In the genomic region with DNA sequence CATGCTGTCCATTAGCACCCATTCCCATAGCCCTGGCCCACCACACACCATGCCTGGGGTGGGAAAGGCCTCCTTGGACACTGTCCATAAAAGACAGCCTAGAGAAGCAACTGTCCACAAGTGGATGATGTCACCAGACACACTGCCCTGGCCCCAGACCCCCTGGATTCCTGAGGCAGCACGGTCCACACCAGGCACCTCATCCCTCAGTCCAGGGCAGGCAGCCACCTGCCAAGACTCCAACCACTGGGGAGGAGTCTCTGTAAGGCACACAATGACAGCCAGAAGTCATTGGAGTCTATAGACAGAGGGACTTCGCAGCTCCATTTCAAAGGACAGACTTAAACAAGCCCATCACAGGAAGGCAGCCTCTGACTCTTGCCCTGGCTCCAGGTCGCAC, we compare ENCODE assay signal across 8 mouse cellular contexts. TPM values are rescaled to one million over a fixed set of nuclear protein-coding genes. Genes with fewer than 3 reads are reported as not detected.
DNase-seq lines count a peak whose midpoint lies in the region; ATAC-seq and TF ChIP-seq lines count a peak whose summit lies in the region.

No protein-coding gene starts in this region.

- ATAC-seq in megakaryocyte, adult 5-6 weeks (ENCODE audit: poor library complexity, severe bottlenecking) = no peak
- ATAC-seq in neural tube, embryonic 15.5 days (ENCODE audit: low FRiP score) = no peak

- DNase-seq in gastrocnemius, adult 2 months = peak; percentile 30
- DNase-seq in gastrocnemius, adult 8-10 months (ENCODE audit: low spot score in 2 of 2) = no peak
- peak; percentile 64 for DNase-seq in induced T-regulatory cell, adult 2 months (ENCODE audit: low read depth)
- DNase-seq in adrenal gland, postnatal 36 days = no peak
- no peak for DNase-seq in layer of hippocampus, postnatal 14 days (ENCODE audit: low spot score in 2 of 2)

- peak overlapping the region; percentile 88 for H3K4me3 ChIP-seq in gastrocnemius, adult 2 months
- peak overlapping the region; percentile 98 for H3K4me3 ChIP-seq in megakaryocyte, embryonic 14.5 days (replicated peaks)
- H3K4me3 ChIP-seq in neural tube, embryonic 15.5 days (replicated peaks) = peak overlapping the region; percentile 90

- peak overlapping the region; percentile 90 for H3K27ac ChIP-seq in gastrocnemius, adult 2 months
- H3K27ac ChIP-seq in neural tube, embryonic 15.5 days (replicated peaks) = no peak overlapping the region

- H3K9ac ChIP-seq in neural tube, embryonic 15.5 days (replicated peaks) = 0 out of 2 replicates have a peak overlapping the region, but pooled peaks have one; percentile 86

- H3K9me3 ChIP-seq in megakaryocyte, embryonic 14.5 days = no peaks in the 10 kb centered on the region
- H3K9me3 ChIP-seq in neural tube, embryonic 15.5 days (replicated peaks) = no peaks in the 10 kb centered on the region

- no peaks in the 10 kb centered on the region for H3K27me3 ChIP-seq in megakaryocyte, embryonic 14.5 days (replicated peaks)
- 0 out of 2 replicates have a peak, but pooled peaks cover 5% of the 10 kb centered on the region for H3K27me3 ChIP-seq in neural tube, embryonic 15.5 days (replicated peaks)

- TF ChIP-seq CTCF in gastrocnemius, adult 2 months (IDR thresholded peaks at IDR 0.05) = no peak

- 45% methylated on average over 3 of the region's 3 CpGs for WGBS in neural tube, embryonic 15.5 days

- intact Hi-C loops in gastrocnemius, adult 2 months (cut with DNase I) = no loop called here

- H3K4me2 ChIP-seq in neural tube, embryonic 15.5 days = peak overlapping the region; percentile 95

- H3K4me1 ChIP-seq in megakaryocyte, embryonic 14.5 days = peaks cover 78% of the 10 kb centered on the region
- H3K4me1 ChIP-seq in neural tube, embryonic 15.5 days = peaks cover 30% of the 10 kb centered on the region

- peaks cover 42% of the 10 kb centered on the region for H3K36me3 ChIP-seq in megakaryocyte, embryonic 14.5 days (replicated peaks; ENCODE audit: low read length)
- no peaks in the 10 kb centered on the region for H3K36me3 ChIP-seq in neural tube, embryonic 15.5 days

RNA-seq across cellular contexts. Expression of a gene that starts 1.9 kb away (rescaled TPM):
- total RNA-seq in gastrocnemius, adult 2 months (2021) = 100 to 1,000 TPM; 110 to 132 TPM
- 100 to 1,000 TPM; 127 to 151 (median 139) TPM for total RNA-seq in gastrocnemius, adult 8-10 months (2022)
- 55.2 and 58.6 TPM in 2 replicates for polyA plus RNA-seq in megakaryocyte, embryonic 14.5 days (2012; ENCODE audit: insufficient read depth, low replicate concordance)
- 99.8 and 110 TPM in 2 replicates for total RNA-seq in megakaryocyte, adult 5-6 weeks (2015)
- total RNA-seq in megakaryocyte, adult 5-6 weeks (2017) = 54.1 and 66.6 TPM in 2 replicates
- polyA plus RNA-seq in neural tube, embryonic 15.5 days (2015; fragmentation: Nextera tagmentation; extraction: Ambion mirVana) = 15.2 and 17.9 TPM in 2 replicates
- 10 to 100 TPM; 12.4 to 15.7 TPM for total RNA-seq in adrenal gland, postnatal 36 days (2021)
- total RNA-seq in layer of hippocampus, postnatal 14 days (2021) = 100 to 1,000 TPM; 154 to 165 TPM

RNA-seq across cellular contexts. Expression of a gene that starts 54.9 kb away (rescaled TPM):
- 100 to 1,000 TPM in 1 of 2 experiments, 10 to 100 TPM in 1; 22.4 to 127 TPM for total RNA-seq in gastrocnemius, adult 2 months (2021)
- total RNA-seq in gastrocnemius, adult 8-10 months (2022) = 10 to 100 TPM; 18.1 to 74.5 (median 34.4) TPM
- 115 and 668 TPM in 2 replicates for polyA plus RNA-seq in megakaryocyte, embryonic 14.5 days (2012; ENCODE audit: insufficient read depth, low replicate concordance)
- total RNA-seq in megakaryocyte, adult 5-6 weeks (2015) = 2.6 and 4.4 TPM in 2 replicates
- 8.7 and 11.2 TPM in 2 replicates for total RNA-seq in megakaryocyte, adult 5-6 weeks (2017)
- polyA plus RNA-seq in neural tube, embryonic 15.5 days (2015; fragmentation: Nextera tagmentation; extraction: Ambion mirVana) = 32.1 and 35.4 TPM in 2 replicates
- 10 to 100 TPM; 71.8 to 72.5 TPM for total RNA-seq in adrenal gland, postnatal 36 days (2021)
- 10 to 100 TPM; 24.0 to 27.8 TPM for total RNA-seq in layer of hippocampus, postnatal 14 days (2021)

Comparison
In these comparisons a context has a peak if more than half of its experiments do, and no peak if none do; other contexts are left out.
1. DNase-seq: peak in gastrocnemius, adult 2 months (single experiment) and induced T-regulatory cell, adult 2 months (single experiment); none in gastrocnemius, adult 8-10 months (0 of 2), adrenal gland, postnatal 36 days (0 of 2) and layer of hippocampus, postnatal 14 days (0 of 2).
2. Peak in every context shown above with its lines, with median percentiles within 50 percentile points of each other: H3K4me3 ChIP-seq.